Mouse (Mus musculus) MEL (cell line): ENCODE data around the gene Ccdc116. TPM values are rescaled to one million over a fixed set of nuclear protein-coding genes. Genes with fewer than 3 reads are reported as not detected.

ENCODE experiments used
- DNase-seq: peaks from one replicate; pipeline ENCODE4 v3.0.0; 2011; ENCODE audit warnings: low read depth, low spot score
- H3K27ac ChIP-seq: 2 replicates; pipeline ENCODE4 v1.5.1; 2012; ENCODE audit warnings: low read depth, mild to moderate bottlenecking, control low read depth, low read length, moderate library complexity; ENCODE audit not compliant: control insufficient read depth
- H3K27me3 ChIP-seq, 2 experiments: fragments of 150-350 bp in 1 of 2; sonication (generic) in 1 of 2; 2 replicates each; pipeline ENCODE4 v1.6.1; 2012; ENCODE audit warnings: low read length in 2 of 2, mild to moderate bottlenecking in 2 of 2, improper control_type of control experiment in 1 of 2, moderate library complexity in 1 of 2; ENCODE audit not compliant: insufficient read depth in 2 of 2, control insufficient read depth in 1 of 2
- H3K36me3 ChIP-seq, 2 experiments: 2 replicates each; pipeline ENCODE4 v1.6.1; 2012 to 2014; ENCODE audit warnings: low read length in 2 of 2, improper control_type of control experiment in 1 of 2, inconsistent platforms in 1 of 2, mild to moderate bottlenecking in 1 of 2; ENCODE audit not compliant: insufficient read depth in 2 of 2, control insufficient read depth in 1 of 2
- H3K4me1 ChIP-seq, 2 experiments: fragments of 150-350 bp in 1 of 2; sonication (generic) in 1 of 2; 2 replicates each; pipeline ENCODE4 v1.6.1; 2012; ENCODE audit warnings: low read length in 2 of 2, improper control_type of control experiment in 1 of 2, mild to moderate bottlenecking in 1 of 2; ENCODE audit not compliant: insufficient read depth in 2 of 2, control insufficient read depth in 1 of 2
- H3K4me3 ChIP-seq, 2 experiments: fragments of 150-350 bp in 1 of 2; sonication (generic) in 1 of 2; 2 replicates each; pipeline ENCODE4 v1.5.1; 2012; ENCODE audit warnings: low read depth in 2 of 2, low read length in 2 of 2, mild to moderate bottlenecking in 2 of 2, moderate library complexity in 2 of 2, control low read depth in 1 of 2, improper control_type of control experiment in 1 of 2; ENCODE audit not compliant: control insufficient read depth in 1 of 2, insufficient read depth in 1 of 2
- H3K79me2 ChIP-seq: 2 replicates; pipeline ENCODE4 v1.6.1; 2012; ENCODE audit warnings: mild to moderate bottlenecking, low read length, moderate library complexity; ENCODE audit not compliant: control insufficient read depth, poor library complexity, insufficient read depth
- H3K9ac ChIP-seq: 2 replicates; pipeline ENCODE4 v1.6.1; 2012; ENCODE audit warnings: low read depth, mild to moderate bottlenecking, control low read depth, low read length, moderate library complexity; ENCODE audit not compliant: control insufficient read depth, poor library complexity, severe bottlenecking
- H3K9me3 ChIP-seq: fragments of 150-350 bp; sonication (generic); replicated peaks from 2 replicates; pipeline ENCODE4 v1.6.1; 2012; ENCODE audit warnings: mild to moderate bottlenecking, low read length, improper control_type of control experiment, moderate library complexity; ENCODE audit not compliant: insufficient read depth
- BHLHE40 ChIP-seq: IDR thresholded peaks from 2 replicates; pipeline ENCODE4 v1.6.1; 2012; ENCODE audit warnings: low read depth, mild to moderate bottlenecking, inconsistent platforms, low read length, improper control_type of control experiment, borderline replicate concordance
- CHD1 ChIP-seq: IDR thresholded peaks from 2 replicates; pipeline ENCODE4 v1.6.1; 2012; ENCODE audit warnings: low read depth, mild to moderate bottlenecking, inconsistent platforms, low read length, improper control_type of control experiment
- CHD2 ChIP-seq: IDR thresholded peaks from 2 replicates; pipeline ENCODE4 v1.6.1; 2011; ENCODE audit warnings: low read length, improper control_type of control experiment
- CTCF ChIP-seq, 3 experiments: IDR thresholded peaks in 2 of 3; conservative IDR thresholded peaks in 1 of 3; 2 replicates each; pipeline ENCODE4 v1.5.1; 2011 to 2012; ENCODE audit warnings: low read length in 3 of 3, low read depth in 2 of 3, mild to moderate bottlenecking in 2 of 3, improper control_type of control experiment in 1 of 3, inconsistent platforms in 1 of 3, mixed read lengths in 1 of 3, moderate library complexity in 1 of 3; ENCODE audit not compliant: control insufficient read depth in 1 of 3, insufficient read depth in 1 of 3, poor library complexity in 1 of 3, severe bottlenecking in 1 of 3
- ETS1 ChIP-seq: IDR thresholded peaks from 2 replicates; pipeline ENCODE4 v1.6.1; 2012; ENCODE audit warnings: low read depth, mild to moderate bottlenecking, inconsistent platforms, low read length, improper control_type of control experiment, moderate library complexity
- GATA1 ChIP-seq: IDR thresholded peaks from 2 replicates; pipeline ENCODE4 v1.6.1; 2011; ENCODE audit warnings: low read depth, low read length, improper control_type of control experiment
- HCFC1 ChIP-seq: IDR thresholded peaks from 2 replicates; pipeline ENCODE4 v1.6.1; 2012; ENCODE audit warnings: low read depth, mild to moderate bottlenecking, inconsistent platforms, low read length, improper control_type of control experiment, moderate library complexity
- MAFK ChIP-seq: IDR thresholded peaks from 2 replicates; pipeline ENCODE4 v1.6.1; 2011; ENCODE audit warnings: low read depth, mild to moderate bottlenecking, low read length, improper control_type of control experiment, borderline replicate concordance
- MAX ChIP-seq: IDR thresholded peaks from 2 replicates; pipeline ENCODE4 v1.6.1; 2011; ENCODE audit warnings: low read length, improper control_type of control experiment
- MAZ ChIP-seq: IDR thresholded peaks from 2 replicates; pipeline ENCODE4 v1.6.1; 2012; ENCODE audit warnings: low read depth, mild to moderate bottlenecking, inconsistent platforms, low read length, improper control_type of control experiment
- MEF2A ChIP-seq: IDR thresholded peaks from 2 replicates; pipeline ENCODE4 v1.6.1; 2014; ENCODE audit warnings: low read depth, mild to moderate bottlenecking, inconsistent platforms, low read length, improper control_type of control experiment; ENCODE audit not compliant: poor library complexity, insufficient replicate concordance, severe bottlenecking; ENCODE audit errors: extremely low read depth
- MXI1 ChIP-seq: IDR thresholded peaks from 2 replicates; pipeline ENCODE4 v1.6.1; 2011; ENCODE audit warnings: mild to moderate bottlenecking, low read depth, low read length, improper control_type of control experiment
- MYB ChIP-seq: IDR thresholded peaks from 2 replicates; pipeline ENCODE4 v1.6.1; 2011; ENCODE audit warnings: mild to moderate bottlenecking, low read depth, low read length, improper control_type of control experiment
- MYC ChIP-seq: IDR thresholded peaks from 2 replicates; pipeline ENCODE4 v1.6.1; 2011; ENCODE audit warnings: low read depth, mild to moderate bottlenecking, low read length, improper control_type of control experiment, moderate library complexity
- NELFE ChIP-seq: IDR thresholded peaks from 2 replicates; pipeline ENCODE4 v1.6.1; 2011; ENCODE audit warnings: low read depth, low read length, improper control_type of control experiment
- NRF1 ChIP-seq: IDR thresholded peaks from 2 replicates; pipeline ENCODE4 v1.6.1; 2014; ENCODE audit warnings: low read depth, mild to moderate bottlenecking, inconsistent platforms, low read length, improper control_type of control experiment, moderate library complexity; ENCODE audit not compliant: poor library complexity, insufficient read depth, severe bottlenecking
- POLR2AphosphoS5 ChIP-seq: IDR thresholded peaks from 2 replicates; pipeline ENCODE4 v1.6.1; 2012; ENCODE audit warnings: low read depth, borderline replicate concordance, mild to moderate bottlenecking, inconsistent platforms, low read length, moderate library complexity, mixed read lengths
- RAD21 ChIP-seq: IDR thresholded peaks from 2 replicates; pipeline ENCODE4 v1.6.1; 2011; ENCODE audit warnings: mild to moderate bottlenecking, low read depth, low read length, improper control_type of control experiment
- RCOR1 ChIP-seq: IDR thresholded peaks from 2 replicates; pipeline ENCODE4 v1.6.1; 2012; ENCODE audit warnings: low read depth, mild to moderate bottlenecking, inconsistent platforms, low read length, improper control_type of control experiment
- TAL1 ChIP-seq: IDR thresholded peaks from 2 replicates; pipeline ENCODE4 v1.6.1; 2012; ENCODE audit warnings: mild to moderate bottlenecking, inconsistent platforms, low read length, moderate library complexity, mixed read lengths
- TCF12 ChIP-seq: IDR thresholded peaks from 2 replicates; pipeline ENCODE4 v1.6.1; 2014; ENCODE audit warnings: low read depth, mild to moderate bottlenecking, inconsistent platforms, low read length, improper control_type of control experiment, moderate library complexity
- USF1 ChIP-seq: IDR thresholded peaks from 2 replicates; pipeline ENCODE4 v1.6.1; 2014; ENCODE audit warnings: low read depth, mild to moderate bottlenecking, inconsistent platforms, low read length, improper control_type of control experiment, moderate library complexity
- ZKSCAN1 ChIP-seq: IDR thresholded peaks from 2 replicates; pipeline ENCODE4 v1.6.1; 2012; ENCODE audit warnings: low read depth, mild to moderate bottlenecking, inconsistent platforms, low read length, improper control_type of control experiment, moderate library complexity
- ZMIZ1 ChIP-seq: IDR thresholded peaks from 2 replicates; pipeline ENCODE4 v1.6.1; 2012; ENCODE audit warnings: low read depth, mild to moderate bottlenecking, inconsistent platforms, low read length, improper control_type of control experiment, moderate library complexity
- ZNF384 ChIP-seq: IDR thresholded peaks from 2 replicates; pipeline ENCODE4 v1.6.1; 2012; ENCODE audit warnings: low read depth, mild to moderate bottlenecking, inconsistent platforms, low read length, improper control_type of control experiment
- polyA plus RNA-seq, 2 experiments: library from polyadenylated mRNA; stranded (reverse) in 1 of 2; unstranded in 1 of 2; fragments of >175 nt in 1 of 2; fragments of >200 nt in 1 of 2; gene quantifications; 2 replicates each; pipeline versions ENCODE4 v1.2.1 to v1.2.4; 2012; ENCODE audit warnings: low replicate concordance in 2 of 2, low read depth in 1 of 2; ENCODE audit not compliant: insufficient read length in 2 of 2, insufficient read depth in 1 of 2, missing spikeins in 1 of 2
- total RNA-seq: library from RNA; depleted of rRNA; stranded (reverse); fragments of 300-350 nt; gene quantifications from 2 replicates; pipeline ENCODE4 v1.2.3, GENCODE M21; 2012

The Ccdc116 gene
- total and polyA plus RNA-seq, 3 experiments, result 4.9 to 7.9 TPM; not detected in 1

- TF ChIP-seq ZMIZ1 (peak; percentile 92), MYB (no peak), CHD1 (no peak), USF1 (peak; percentile 6; the same call in 1 of the 2 replicates), TCF12 (peak; percentile 46), MYC (peak; percentile 58), MAX (peak; percentile 57)
- TF ChIP-seq, all 39 proteins: peak for 23
Observed at GRCm38 (mm10) chr16:17132089-17132905, 14.7 kb downstream of the Ccdc116 start, which contains the start of gene Sdf2l1 (continued).

DNA sequence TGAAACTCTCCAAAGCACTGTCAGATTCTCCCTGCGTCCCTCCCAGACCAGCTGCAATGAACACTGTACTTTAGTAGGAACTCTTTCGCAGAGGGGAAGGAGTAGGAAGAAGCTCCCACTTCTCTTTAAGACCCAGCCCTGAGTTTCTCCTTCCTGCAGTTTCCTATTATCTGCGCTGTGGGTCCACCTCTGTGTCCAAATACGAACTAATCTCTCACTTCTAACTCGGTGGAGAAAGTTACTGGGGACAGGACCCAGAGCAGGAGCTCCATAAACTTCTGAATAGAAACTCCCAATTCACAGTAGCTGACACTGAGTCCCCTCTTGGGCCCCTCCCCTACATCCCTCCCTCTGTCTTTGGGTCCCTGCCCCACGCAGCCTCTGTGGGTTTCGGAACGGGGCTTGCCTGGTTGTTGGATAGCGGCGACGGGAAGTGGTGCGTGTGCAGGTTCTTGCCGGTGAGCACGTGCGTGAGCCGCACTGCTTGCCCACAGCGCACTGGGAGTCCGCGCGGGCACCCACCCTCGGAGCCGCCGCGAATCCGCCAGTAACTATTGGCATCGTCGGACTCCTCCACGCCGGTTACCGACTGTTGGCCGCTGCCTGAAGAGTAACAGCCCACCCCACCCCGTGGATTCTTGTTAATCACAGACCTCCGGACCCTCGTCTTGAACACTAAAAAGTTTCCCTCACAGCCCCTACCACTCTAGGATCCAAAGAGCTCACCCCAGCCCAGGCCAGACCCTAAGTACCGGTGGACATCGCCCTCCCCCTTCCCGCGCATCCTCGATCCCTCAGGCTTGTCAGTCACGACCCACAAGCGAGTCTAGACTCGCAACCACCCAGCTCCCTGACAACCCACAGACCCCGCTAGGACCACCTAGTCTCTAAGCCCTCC is 15.6 kb downstream of the Ccdc116 start:
- peak; percentile 73 for DNase-seq
- peaks cover 0 to 2% of the 10 kb centered on the region in 2 experiments; a peak in 2 of 4 replicates for H3K36me3 ChIP-seq

DNA sequence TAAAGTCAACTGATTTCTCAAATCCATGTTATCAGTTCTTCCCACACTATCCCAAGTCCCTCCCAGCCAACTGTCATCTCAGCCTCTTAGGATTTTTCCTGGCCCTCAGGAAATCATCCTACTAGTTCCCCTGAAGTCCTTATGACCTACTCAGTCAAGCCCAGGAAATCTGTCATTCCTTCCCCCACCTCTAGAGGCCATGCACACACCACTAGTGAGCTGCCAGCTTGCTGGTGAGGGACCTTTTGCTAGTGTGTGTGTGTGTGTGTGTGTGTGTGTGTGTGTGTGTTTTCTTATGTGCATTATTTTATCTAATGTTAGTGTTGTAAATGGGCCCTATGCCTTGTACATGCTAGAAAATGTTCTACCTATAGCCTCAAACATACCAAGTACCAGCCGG is 19.7 kb downstream of the Ccdc116 start:
- peak; percentile 83 for DNase-seq
- Histone ChIP-seq H3K4me3 (no peak overlapping the region), H3K79me2 (peaks cover 29% of the 10 kb centered on the region), H3K27me3 (no peaks in the 10 kb centered on the region), H3K36me3 (peaks cover 0 to 10% of the 10 kb centered on the region in 2 experiments; a peak in 2 of 4 replicates), H3K27ac (no peak overlapping the region), H3K4me1 (peaks cover 0 to 17% of the 10 kb centered on the region in 2 experiments; a peak in 2 of 4 replicates), H3K9me3 (no peaks in the 10 kb centered on the region), H3K9ac (no peak overlapping the region)
- TF ChIP-seq ZNF384 (no peak), RCOR1 (no peak), MAFK (no peak), TAL1 (no peak), RAD21 (peak; percentile 80), NELFE (no peak), CHD2 (no peak), NRF1 (no peak), BHLHE40 (no peak), HCFC1 (no peak), MEF2A (no peak), TCF12 (no peak), ETS1 (no peak), MAX (no peak), ZKSCAN1 (no peak)

More for the DNA sequence above, 15.6 kb downstream of the Ccdc116 start:
- Histone ChIP-seq H3K9ac (peak overlapping the region; percentile 84), H3K4me3 (peak overlapping the region; percentile 84 to 85), H3K4me1 (peaks cover 0 to 15% of the 10 kb centered on the region in 2 experiments; a peak in 2 of 4 replicates), H3K27ac (peak overlapping the region; percentile 46), H3K9me3 (no peaks in the 10 kb centered on the region), H3K79me2 (peaks cover 16% of the 10 kb centered on the region), H3K27me3 (no peaks in the 10 kb centered on the region)
- TF ChIP-seq MAZ (peak; percentile 65; the same call in 1 of the 2 replicates), MAX (peak; percentile 67), ZKSCAN1 (no peak), MYC (0 out of 2 replicates have a peak, but pooled peaks have one; percentile 21), RCOR1 (0 out of 2 replicates have a peak, but pooled peaks have one; percentile 7), NRF1 (peak; percentile 41; the same call in 1 of the 2 replicates), POLR2AphosphoS5 (no peak), MXI1 (peak; percentile 78), GATA1 (no peak), CTCF (IDR thresholded peaks at IDR 0.05 in 2 of 3, conservative IDR thresholded peaks at IDR 0.05 in 1 of 3; ENCODE audit: control insufficient read depth in 1 of 3, insufficient read depth in 1 of 3, low read depth in 2 of 3, low read length in 3 of 3, poor library complexity in 1 of 3, severe bottlenecking in 1 of 3) (peak in 1 of 3 experiments; percentile 39; a peak in 2 of 6 replicates)
